Mouse (Mus musculus) layer of hippocampus, adult 9-10 months (tissue): ENCODE results near the gene Sec22a.

ENCODE experiments used
- DNase-seq: peaks from one replicate; pipeline ENCODE4 v3.0.0; 2022; ENCODE audit warnings: low spot score

The Sec22a gene

GRCm38 (mm10) chr16:35363150-35364062, at the start of gene Sec22a:
Gene Sec22a, minus strand, starts transcription at chr16:35363918.
- peak; percentile 59 for DNase-seq

DNA sequence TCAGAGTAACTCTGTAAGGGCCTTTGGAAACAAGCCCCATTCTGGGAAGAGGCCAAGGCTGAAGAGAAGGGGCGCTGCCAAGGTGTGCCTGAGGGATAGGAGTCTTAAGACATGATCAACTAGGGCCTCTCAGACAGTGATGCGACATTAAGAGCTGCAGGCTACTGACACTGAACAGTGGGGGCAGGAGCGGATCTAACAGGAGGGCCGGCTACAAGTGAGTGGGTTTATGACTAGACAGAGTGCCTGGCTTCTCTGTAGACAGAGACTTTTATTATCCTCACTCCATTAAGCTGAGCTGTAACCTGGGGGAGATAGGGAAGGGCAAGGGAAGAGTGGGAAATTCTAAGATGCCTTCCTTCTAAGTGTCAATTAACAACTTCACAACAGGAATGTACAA, 43.0 kb upstream of the Sec22a start:
- DNase-seq = no peak

- DNase-seq = no peak
Observed at GRCm38 (mm10) chr16:35406166-35406565, 42.4 kb upstream of the Sec22a start.

- no peak for DNase-seq
Observed at GRCm38 (mm10) chr16:35405348-35406080, 41.8 kb upstream of the Sec22a start.

DNA sequence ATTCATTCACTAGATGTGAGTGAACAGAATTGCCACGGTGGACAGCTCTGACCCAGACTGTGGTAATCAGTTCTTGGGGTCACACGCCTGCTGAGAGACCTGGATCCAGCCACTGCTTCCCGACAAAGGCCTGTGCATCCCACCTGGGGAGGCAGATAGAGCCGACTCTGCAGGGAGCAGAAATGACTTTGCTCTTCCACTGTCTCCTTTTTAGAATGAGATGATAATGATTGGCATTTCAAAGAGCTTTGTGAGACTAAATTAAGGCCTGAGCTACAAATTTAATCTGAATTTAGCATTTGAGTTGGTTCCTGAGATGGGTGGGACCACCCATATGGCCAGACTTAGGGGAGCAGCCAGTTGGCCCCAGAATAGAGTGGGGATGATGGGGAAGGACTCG, 41.1 kb upstream of the Sec22a start:
- no peak for DNase-seq

- no peak for DNase-seq
Observed at GRCm38 (mm10) chr16:35403891-35404290, 40.2 kb upstream of the Sec22a start.

- no peak for DNase-seq
Observed at GRCm38 (mm10) chr16:35403356-35403755, 39.6 kb upstream of the Sec22a start.

DNA sequence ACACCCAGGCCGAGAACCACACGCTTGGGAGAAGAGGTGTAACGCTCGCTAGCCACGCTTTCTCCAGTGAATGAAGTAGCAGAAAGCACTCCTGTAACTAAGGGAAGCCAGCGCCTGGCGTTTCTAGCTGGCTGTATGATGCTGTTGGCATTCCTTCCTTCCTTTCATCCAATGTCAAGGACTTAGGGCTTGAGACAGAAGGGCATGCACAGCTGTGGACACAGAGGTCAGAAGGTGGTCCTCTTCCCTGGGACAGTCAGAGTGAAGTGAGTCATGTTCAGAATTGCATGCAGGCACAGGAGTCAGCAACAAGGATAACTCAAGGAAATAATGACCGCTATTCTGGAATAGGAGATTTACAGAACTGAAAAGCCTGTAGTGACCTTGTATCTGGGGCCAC, 29.1 kb upstream of the Sec22a start:
- DNase-seq = no peak

DNA sequence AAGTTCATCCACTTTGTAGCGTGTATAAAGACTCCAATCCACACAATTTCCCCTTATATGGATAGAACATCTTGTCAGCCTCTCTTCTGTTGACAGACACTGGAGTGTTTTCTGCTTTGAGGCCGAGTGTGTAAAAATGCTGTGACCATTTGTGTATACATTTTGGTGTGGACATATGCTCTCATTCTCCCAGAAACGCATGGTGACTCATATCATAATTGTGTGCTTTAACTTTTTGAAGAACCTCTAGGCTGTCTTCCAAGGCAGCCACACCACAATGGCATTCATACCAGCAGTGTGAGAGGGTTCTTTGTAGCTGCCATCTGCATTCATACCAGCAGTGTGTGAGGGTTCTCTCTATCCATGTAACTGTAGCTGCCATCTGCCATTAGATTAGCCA, 21.9 kb upstream of the Sec22a start:
- no peak for DNase-seq

DNA sequence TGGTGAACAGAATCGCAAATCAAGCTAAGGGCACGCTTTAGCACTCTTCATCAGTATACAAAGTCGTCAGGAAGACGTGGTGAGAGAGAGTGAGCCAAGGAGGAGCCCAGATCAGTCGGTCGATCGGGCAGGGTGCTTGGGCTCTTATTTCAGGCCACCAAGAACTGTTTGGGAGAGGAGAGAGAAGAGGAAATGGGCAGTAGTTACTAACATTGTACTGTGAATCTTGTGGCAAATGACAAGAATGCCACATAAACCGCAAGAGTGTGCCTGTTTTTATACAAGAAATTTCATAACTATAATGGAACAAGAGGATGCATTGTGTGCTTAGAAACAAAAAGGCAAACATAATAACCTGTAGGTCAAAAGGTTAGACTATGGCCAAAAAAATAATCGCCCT, 16.3 kb upstream of the Sec22a start:
- DNase-seq = no peak

DNA sequence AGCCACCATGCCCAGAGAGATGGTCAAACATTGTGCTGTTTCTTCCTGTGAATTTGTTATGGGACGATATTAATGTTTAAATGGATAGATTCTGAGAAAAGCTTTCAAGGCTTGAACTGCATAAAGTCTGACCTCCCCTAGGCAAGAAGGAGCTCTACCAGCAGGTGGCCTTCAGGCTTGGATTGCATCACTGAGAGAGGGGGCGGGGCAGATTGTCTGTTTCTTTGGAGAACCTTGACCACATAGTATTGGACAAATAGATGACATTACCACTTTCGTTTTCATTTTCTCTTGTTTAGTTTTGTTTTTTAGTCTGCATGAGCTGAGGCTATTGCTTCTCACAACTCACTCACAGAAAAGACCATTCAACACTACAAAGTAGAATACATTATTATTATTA, 15.6 kb upstream of the Sec22a start:
- DNase-seq = no peak

- DNase-seq = no peak
Observed at GRCm38 (mm10) chr16:35364063-35364428, 328 bp upstream of the Sec22a start.

DNA sequence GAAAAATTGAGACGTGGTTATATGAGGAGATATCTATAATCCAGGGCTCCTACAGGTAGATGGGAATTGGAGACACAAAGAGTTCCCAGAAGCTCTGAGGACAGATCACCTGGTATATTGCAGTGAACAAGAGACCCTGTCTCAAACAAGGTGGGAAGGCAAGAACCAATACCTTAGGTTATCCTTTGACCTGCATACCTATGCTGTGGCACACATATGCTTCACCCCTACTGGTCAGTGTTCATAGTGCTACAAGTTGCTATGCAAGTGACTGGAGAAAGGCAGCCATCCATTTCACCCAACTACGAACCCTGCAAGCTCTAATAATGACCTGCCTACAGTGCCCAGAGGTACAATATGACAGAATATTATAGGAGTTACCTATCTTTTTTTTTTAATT, 1.5 kb downstream of the Sec22a start:
- no peak for DNase-seq

DNA sequence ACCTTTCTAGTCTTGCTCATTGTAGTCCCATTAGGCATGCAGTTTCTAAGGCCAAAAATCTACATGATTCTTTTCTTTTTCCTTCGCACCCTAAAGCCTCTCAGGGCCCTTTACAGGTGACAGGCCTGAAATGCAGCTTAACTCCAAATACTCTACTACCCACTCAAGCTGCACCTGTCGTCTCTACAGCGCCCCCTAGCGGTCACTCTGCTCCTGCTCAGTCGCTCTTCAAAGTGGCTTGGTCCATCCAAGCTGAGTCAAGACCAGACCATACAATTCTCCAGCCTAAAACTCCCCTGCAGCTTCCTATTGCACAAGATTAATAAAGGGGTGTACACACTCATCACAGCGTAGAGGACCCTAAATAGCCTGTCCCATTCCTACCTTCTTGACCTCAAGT, 3.1 kb downstream of the Sec22a start:
- DNase-seq = no peak

GRCm38 (mm10) chr16:35357449-35357848, 6.3 kb downstream of the Sec22a start:
- no peak for DNase-seq

DNA sequence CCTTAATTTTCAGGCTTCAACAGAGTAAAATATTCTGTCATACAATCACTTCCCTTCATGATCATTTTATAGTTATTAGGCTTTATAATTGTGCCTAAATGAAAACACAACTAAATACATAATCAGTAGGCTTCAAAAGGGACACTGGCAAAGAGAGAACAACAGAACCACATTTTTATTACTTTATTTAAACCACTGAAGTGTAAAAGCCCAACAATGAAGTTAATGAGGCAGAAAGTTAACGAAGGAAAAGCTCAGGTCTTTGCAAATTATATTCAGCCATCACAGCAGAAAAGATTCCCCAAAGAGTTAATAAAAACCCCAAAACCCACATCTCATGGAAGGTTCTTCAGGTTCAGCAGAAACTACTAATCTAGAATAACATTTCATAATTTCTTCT, 33.3 kb downstream of the Sec22a start:
- no peak for DNase-seq

DNA sequence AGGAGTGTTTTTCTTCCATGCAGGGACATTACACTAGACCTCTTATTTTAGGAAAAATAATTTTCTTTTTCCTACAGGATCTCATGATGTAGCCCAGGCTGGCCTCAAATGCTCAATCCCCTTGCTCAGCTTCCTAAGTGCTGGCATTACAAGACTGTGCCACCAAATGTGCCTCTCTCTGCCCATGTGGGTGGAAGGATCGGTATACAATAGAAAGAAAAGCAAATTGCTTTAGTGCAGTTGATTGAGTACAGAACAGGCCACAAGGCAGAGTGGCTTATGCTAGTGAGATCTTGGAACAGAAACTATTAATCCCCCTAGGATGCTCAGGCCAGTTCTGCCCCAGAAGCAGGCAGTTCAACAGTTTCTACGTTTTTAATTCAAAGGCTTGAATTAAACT, 43.9 kb downstream of the Sec22a start:
- no peak for DNase-seq

GRCm38 (mm10) chr16:35319335-35319734, 44.4 kb downstream of the Sec22a start:
- peak; percentile 59 for DNase-seq

DNA sequence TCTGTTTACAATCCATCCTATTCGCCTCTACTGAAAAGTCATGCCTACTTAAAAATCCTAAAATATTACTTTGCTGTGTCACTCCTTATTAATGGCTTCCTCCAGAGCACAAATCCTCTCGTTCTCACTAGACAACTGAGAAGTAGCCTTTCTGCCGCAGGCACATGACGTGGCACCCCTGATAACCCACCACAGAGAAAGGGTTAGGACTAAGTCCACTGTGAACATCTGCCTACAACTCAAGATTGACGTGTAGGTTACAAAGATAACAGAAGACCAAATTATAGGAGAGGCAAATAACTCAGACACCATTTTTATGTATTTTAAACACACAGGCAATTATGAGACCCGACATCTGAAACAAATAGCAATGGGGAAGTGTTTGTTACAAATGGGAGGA, 45.3 kb downstream of the Sec22a start:
- no peak for DNase-seq

- DNase-seq = no peak
Observed at GRCm38 (mm10) chr16:35317460-35317859, 46.3 kb downstream of the Sec22a start.

DNA sequence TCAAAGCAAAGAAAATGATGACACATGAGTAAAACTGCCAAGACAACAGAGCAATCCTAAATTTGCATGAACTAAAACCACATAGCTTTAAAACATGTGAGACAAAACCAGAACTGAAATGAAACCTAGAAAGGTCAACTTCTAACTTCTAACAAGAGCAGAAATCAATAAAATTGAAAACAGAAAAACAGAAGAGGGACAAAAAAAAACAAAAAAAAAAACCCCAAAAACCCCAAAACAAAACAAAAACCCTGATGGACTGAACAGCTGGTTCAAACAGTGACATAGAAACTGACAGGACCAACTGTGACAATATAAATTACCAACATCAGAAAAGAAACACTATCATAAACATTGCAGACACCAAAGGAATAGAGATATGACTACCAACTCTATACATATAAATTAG, 46.9 kb downstream of the Sec22a start:
- DNase-seq = no peak

DNA sequence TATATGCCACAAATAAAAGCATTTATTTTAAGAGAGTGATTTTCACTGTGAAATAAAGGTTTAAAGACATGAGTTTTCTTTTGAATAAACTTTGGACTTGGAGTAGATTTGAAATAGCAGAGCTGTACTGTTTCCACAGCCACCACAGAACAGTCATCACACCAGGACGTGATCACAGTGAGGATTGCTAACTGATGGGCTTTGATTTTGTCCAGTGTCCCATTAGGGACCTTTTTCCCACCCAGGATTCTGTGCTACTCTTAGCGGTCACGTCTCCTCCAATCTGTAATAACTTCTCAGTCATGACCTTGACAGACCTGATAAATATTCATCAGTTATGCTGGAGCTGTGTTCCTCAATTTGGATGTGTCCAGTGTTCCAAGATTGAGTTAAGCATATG, 48.2 kb downstream of the Sec22a start:
- no peak for DNase-seq

DNA sequence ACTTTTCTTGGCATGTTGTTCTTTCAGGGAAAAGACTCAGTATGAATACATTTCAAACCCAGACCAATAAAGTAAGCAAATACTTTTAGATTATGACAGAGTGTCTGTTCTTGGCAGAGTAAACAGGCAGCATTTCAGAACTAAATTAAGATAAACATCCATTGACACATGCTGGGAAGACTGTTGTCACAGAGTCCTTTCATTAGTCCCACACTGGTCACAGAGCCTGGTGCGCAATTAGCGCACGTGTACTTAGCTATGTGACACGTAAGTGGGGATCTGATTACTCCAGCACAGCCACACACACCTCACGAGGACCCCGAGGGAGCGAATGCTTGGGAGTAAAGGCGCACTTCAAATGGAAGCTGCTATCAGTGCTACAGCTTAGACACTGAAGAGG, 52.1 kb downstream of the Sec22a start:
- DNase-seq = no peak
